Mouse (Mus musculus) activated CD4-positive, CD25-positive, alpha-beta regulatory T cell, adult 4 months (primary cell): ENCODE results near the gene Wfdc6b. TPM values are rescaled to one million over a fixed set of nuclear protein-coding genes. Genes with fewer than 3 reads are reported as not detected.

ENCODE experiments used
- polyA plus RNA-seq, 2 experiments: library from polyadenylated mRNA; unstranded; fragments of 100-300 nt; shearing (Covaris generic); gene quantifications; one replicate each; pipeline ENCODE4 v1.2.1; 2017

The Wfdc6b gene
- polyA plus RNA-seq, 2 experiments from 2014 or later = not detected

Other genes with a start within 250 kb of the Wfdc6b start
- gene Slpi, start 224.4 kb upstream of the Wfdc6b start, polyA plus RNA-seq = 1 to 10 TPM; 3.4 to 4.2 TPM
- gene Rbpjl, start 210.4 kb upstream of the Wfdc6b start, polyA plus RNA-seq = not detected
- gene Matn4, start 208.4 kb upstream of the Wfdc6b start, polyA plus RNA-seq = under 1 TPM in 1 of 2 experiments, not detected in 1; 0.32 TPM
- 10 to 100 TPM; 13.8 to 23.7 TPM for gene Sdc4, start 169.6 kb upstream of the Wfdc6b start, polyA plus RNA-seq
- gene Sys1, start 156.6 kb upstream of the Wfdc6b start, polyA plus RNA-seq = 10 to 100 TPM; 29.7 to 33.4 TPM
- 1 to 10 TPM in 1 of 2 experiments, not detected in 1; 3.7 TPM for gene Gm20458, start 152.6 kb upstream of the Wfdc6b start, polyA plus RNA-seq
- under 1 TPM in 1 of 2 experiments, not detected in 1; 0.37 TPM for gene Trp53tg5, start 139.8 kb upstream of the Wfdc6b start, polyA plus RNA-seq
- gene Dbndd2, start 127.4 kb upstream of the Wfdc6b start, polyA plus RNA-seq = 1 to 10 TPM; 2.1 to 6.8 TPM
- gene Pigt, start 116.0 kb upstream of the Wfdc6b start, polyA plus RNA-seq = 10 to 100 TPM; 19.6 to 47.7 TPM
- gene Wfdc2, start 51.1 kb upstream of the Wfdc6b start, polyA plus RNA-seq = not detected
- gene Spint3, start 40.1 kb upstream of the Wfdc6b start, polyA plus RNA-seq = not detected
- not detected for gene Wfdc6a, start 28.1 kb upstream of the Wfdc6b start, polyA plus RNA-seq
- not detected for gene Eppin, start 19.9 kb upstream of the Wfdc6b start, polyA plus RNA-seq
- gene Wfdc8, start 104 bp downstream of the Wfdc6b start, polyA plus RNA-seq = not detected
- not detected for gene Wfdc16, start 25.3 kb downstream of the Wfdc6b start, polyA plus RNA-seq
- gene Wfdc10, start 42.5 kb downstream of the Wfdc6b start, polyA plus RNA-seq = not detected
- gene Wfdc9, start 43.1 kb downstream of the Wfdc6b start, polyA plus RNA-seq = not detected
- gene Wfdc11, start 60.6 kb downstream of the Wfdc6b start, polyA plus RNA-seq = not detected
- gene Wfdc13, start 71.6 kb downstream of the Wfdc6b start, polyA plus RNA-seq = not detected
- not detected for gene Spint4, start 85.0 kb downstream of the Wfdc6b start, polyA plus RNA-seq
- gene Spint5, start 101.8 kb downstream of the Wfdc6b start, polyA plus RNA-seq = not detected
- gene Wfdc3, start 132.4 kb downstream of the Wfdc6b start, polyA plus RNA-seq = not detected
- 1 to 10 TPM; 6.0 to 6.5 TPM for gene Dnttip1, start 132.5 kb downstream of the Wfdc6b start, polyA plus RNA-seq
- gene Ube2c, start 156.4 kb downstream of the Wfdc6b start, polyA plus RNA-seq = 10 to 100 TPM; 46.3 to 68.1 TPM
- gene Tnnc2, start 166.4 kb downstream of the Wfdc6b start, polyA plus RNA-seq = not detected
- 1 to 10 TPM; 5.0 to 5.1 TPM for gene Snx21, start 172.3 kb downstream of the Wfdc6b start, polyA plus RNA-seq
- gene Acot8, start 191.4 kb downstream of the Wfdc6b start, polyA plus RNA-seq = 10 to 100 TPM; 35.1 to 49.1 TPM
- gene Zswim3, start 191.6 kb downstream of the Wfdc6b start, polyA plus RNA-seq = 1 to 10 TPM; 3.8 to 5.4 TPM
- 10 to 100 TPM; 18.0 to 19.4 TPM for gene Zswim1, start 209.2 kb downstream of the Wfdc6b start, polyA plus RNA-seq
- gene Spata25, start 215.0 kb downstream of the Wfdc6b start, polyA plus RNA-seq = not detected
- 100 to 1,000 TPM; 215 to 216 TPM for gene Ctsa, start 219.4 kb downstream of the Wfdc6b start, polyA plus RNA-seq
- under 1 TPM in 1 of 2 experiments, not detected in 1; 0.69 TPM for gene Neurl2, start 219.9 kb downstream of the Wfdc6b start, polyA plus RNA-seq
- gene Pltp, start 244.2 kb downstream of the Wfdc6b start, polyA plus RNA-seq = 1 to 10 TPM in 1 of 2 experiments, under 1 TPM in 1; 0.87 to 1.0 TPM